Mouse (Mus musculus) CH12.LX (cell line): ENCODE measurements around the gene Chrd. TPM values are rescaled to one million over a fixed set of nuclear protein-coding genes. Genes with fewer than 3 reads are reported as not detected.
A peak's percentile ranks its signal among the peaks of the same experiment; 100 is the strongest.

ENCODE experiments used
- DNase-seq: peaks from one replicate; pipeline ENCODE4 v3.0.0-alpha.2; 2013; ENCODE audit errors: extremely low read depth
- H3K27ac ChIP-seq: 2 replicates; pipeline ENCODE4 v1.5.1; 2012; ENCODE audit warnings: low read depth, mild to moderate bottlenecking, control low read depth, moderate library complexity; ENCODE audit not compliant: insufficient read depth
- H3K27me3 ChIP-seq: replicated peaks from 2 replicates; pipeline ENCODE3; 2012; ENCODE audit warnings: inconsistent platforms
- H3K36me3 ChIP-seq, 2 experiments: replicated peaks in 1 of 2; 2 replicates each; pipeline versions ENCODE3 to v1.6.1; 2012; ENCODE audit warnings: inconsistent platforms in 1 of 2, low read length in 1 of 2, mild to moderate bottlenecking in 1 of 2, mixed read lengths in 1 of 2, moderate library complexity in 1 of 2; ENCODE audit not compliant: control insufficient read depth in 1 of 2, insufficient read depth in 1 of 2
- H3K4me1 ChIP-seq, 2 experiments: 2 replicates each; pipeline ENCODE4 v1.6.1; 2012; ENCODE audit warnings: inconsistent platforms in 1 of 2, moderate library complexity in 1 of 2; ENCODE audit not compliant: insufficient read depth in 2 of 2, control insufficient read depth in 1 of 2
- H3K4me2 ChIP-seq: 2 replicates; pipeline ENCODE4 v1.6.1; 2012; ENCODE audit warnings: low read depth, mild to moderate bottlenecking, control low read depth; ENCODE audit not compliant: poor library complexity, insufficient read depth, severe bottlenecking
- H3K4me3 ChIP-seq, 3 experiments: fragments of 150-350 bp in 1 of 3; sonication (generic) in 1 of 3; replicated peaks in 1 of 3; 2 replicates each; pipeline versions ENCODE3 to v1.5.1; 2011 to 2012; ENCODE audit warnings: low read depth in 2 of 3, low read length in 2 of 3, mild to moderate bottlenecking in 2 of 3, moderate library complexity in 2 of 3, control low read depth in 1 of 3, improper control_type of control experiment in 1 of 3, inconsistent platforms in 1 of 3, mixed read lengths in 1 of 3; ENCODE audit not compliant: poor library complexity in 1 of 3
- H3K79me2 ChIP-seq: replicated peaks from 2 replicates; pipeline ENCODE4 v1.6.1; 2012; ENCODE audit warnings: mild to moderate bottlenecking, moderate library complexity; ENCODE audit not compliant: control insufficient read depth, poor library complexity, insufficient read depth, severe bottlenecking; ENCODE audit errors: extremely low read depth
- H3K9ac ChIP-seq: 2 replicates; pipeline ENCODE4 v1.6.1; 2012; ENCODE audit warnings: low read depth, mild to moderate bottlenecking, control low read depth, moderate library complexity; ENCODE audit not compliant: insufficient read depth
- H3K9me3 ChIP-seq: replicated peaks from 2 replicates; pipeline ENCODE3; 2012; ENCODE audit warnings: low read length, inconsistent platforms, mixed read lengths
- BHLHE40 ChIP-seq: IDR thresholded peaks from 2 replicates; pipeline ENCODE4 v1.6.1; 2011; ENCODE audit warnings: mild to moderate bottlenecking, low read depth, low read length, improper control_type of control experiment
- CHD1 ChIP-seq: IDR thresholded peaks from 2 replicates; pipeline ENCODE4 v1.6.1; 2012; ENCODE audit warnings: low read depth, low read length, improper control_type of control experiment, inconsistent platforms
- CHD2 ChIP-seq: IDR thresholded peaks from 2 replicates; pipeline ENCODE4 v1.6.1; 2011; ENCODE audit warnings: low read length, improper control_type of control experiment
- CTCF ChIP-seq, 2 experiments: IDR thresholded peaks in 1 of 2; conservative IDR thresholded peaks in 1 of 2; 2 replicates each; pipeline ENCODE4 v1.5.1; 2011 to 2012; ENCODE audit warnings: low read depth in 2 of 2, low read length in 2 of 2, improper control_type of control experiment in 1 of 2, inconsistent platforms in 1 of 2, mild to moderate bottlenecking in 1 of 2, moderate library complexity in 1 of 2
- E2F4 ChIP-seq: IDR thresholded peaks from 2 replicates; pipeline ENCODE4 v1.6.1; 2011; ENCODE audit warnings: low read depth, low read length, improper control_type of control experiment; ENCODE audit not compliant: insufficient replicate concordance
- ELF1 ChIP-seq: IDR thresholded peaks from 2 replicates; pipeline ENCODE4 v1.6.1; 2014; ENCODE audit warnings: low read depth, mild to moderate bottlenecking, inconsistent platforms, low read length, improper control_type of control experiment
- ETS1 ChIP-seq: conservative IDR thresholded peaks from 2 replicates; pipeline ENCODE4 v1.6.1; 2012; ENCODE audit warnings: low read depth, mild to moderate bottlenecking, inconsistent platforms, low read length, improper control_type of control experiment, moderate library complexity
- IRF4 ChIP-seq: IDR thresholded peaks from 2 replicates; pipeline ENCODE4 v1.6.1; 2014; ENCODE audit warnings: low read depth, mild to moderate bottlenecking, inconsistent platforms, low read length, improper control_type of control experiment
- JUN ChIP-seq: IDR thresholded peaks from 2 replicates; pipeline ENCODE4 v1.6.1; 2011; ENCODE audit warnings: low read depth, mild to moderate bottlenecking, low read length, improper control_type of control experiment, moderate library complexity; ENCODE audit not compliant: insufficient read depth
- KAT2A ChIP-seq: IDR thresholded peaks from 2 replicates; pipeline ENCODE4 v1.6.1; 2012; ENCODE audit warnings: low read length, improper control_type of control experiment, inconsistent platforms; ENCODE audit not compliant: insufficient replicate concordance
- NRF1 ChIP-seq: IDR thresholded peaks from 2 replicates; pipeline ENCODE4 v1.6.1; 2014; ENCODE audit warnings: low read depth, mild to moderate bottlenecking, inconsistent platforms, low read length, improper control_type of control experiment, moderate library complexity
- POLR2AphosphoS2 ChIP-seq: IDR thresholded peaks from 2 replicates; pipeline ENCODE4 v1.6.1; 2011; ENCODE audit warnings: low read depth, low read length, improper control_type of control experiment
- RAD21 ChIP-seq: IDR thresholded peaks from 2 replicates; pipeline ENCODE4 v1.6.1; 2011; ENCODE audit warnings: low read depth, mild to moderate bottlenecking, low read length, improper control_type of control experiment, moderate library complexity
- SMC3 ChIP-seq: IDR thresholded peaks from 2 replicates; pipeline ENCODE4 v1.6.1; 2011; ENCODE audit warnings: low read depth, low read length, improper control_type of control experiment
- TBP ChIP-seq: conservative IDR thresholded peaks from 2 replicates; pipeline ENCODE4 v1.6.1; 2011; ENCODE audit warnings: low read depth, low read length, improper control_type of control experiment
- UBTF ChIP-seq: IDR thresholded peaks from 2 replicates; pipeline ENCODE4 v1.6.1; 2012; ENCODE audit warnings: low read depth, mild to moderate bottlenecking, inconsistent platforms, low read length, improper control_type of control experiment, moderate library complexity
- USF1 ChIP-seq: IDR thresholded peaks from 2 replicates; pipeline ENCODE4 v1.6.1; 2014; ENCODE audit warnings: low read depth, mild to moderate bottlenecking, inconsistent platforms, low read length, improper control_type of control experiment
- USF2 ChIP-seq: conservative IDR thresholded peaks from 2 replicates; pipeline ENCODE4 v1.6.1; 2011; ENCODE audit warnings: low read depth, low read length, improper control_type of control experiment
- ZMIZ1 ChIP-seq: IDR thresholded peaks from 2 replicates; pipeline ENCODE4 v1.6.1; 2012; ENCODE audit warnings: low read depth, mild to moderate bottlenecking, inconsistent platforms, low read length, improper control_type of control experiment
- ZNF384 ChIP-seq: IDR thresholded peaks from 2 replicates; pipeline ENCODE4 v1.6.1; 2012; ENCODE audit warnings: low read depth, low read length, improper control_type of control experiment, inconsistent platforms
- dilution Hi-C: fragments of 300-500 bp; cut with MboI; formaldehyde crosslinking; loops from 2 replicates; pipeline ENCODE4 v1.14.3; 2020; ENCODE audit warnings: low sequenced_read_pairs; ENCODE audit not compliant: extremely low pct_unique_long_range_greater_than_20kb, extremely low pct_ligation_motif_present
- in situ Hi-C: fragments of 300-500 bp; cut with MboI; formaldehyde crosslinking; loops from 3 replicates; pipeline ENCODE4 v1.14.3; 2019; ENCODE audit warnings: low sequenced_read_pairs, low pct_ligation_motif_present, low pct_unique_long_range_greater_than_20kb, mixed read lengths
- polyA plus RNA-seq: library from polyadenylated mRNA; unstranded; fragments of >175 nt; gene quantifications from 2 replicates; pipeline ENCODE4 v1.2.1, GENCODE M21; 2012; ENCODE audit warnings: low read depth; ENCODE audit not compliant: insufficient read length
- total RNA-seq, 2 experiments: library from RNA; depleted of rRNA; stranded (reverse); fragments of 300-350 nt in 1 of 2; fragments of >200 nt in 1 of 2; gene quantifications; 2 replicates each; pipeline ENCODE4 v1.2.3; 2012 to 2014

Gene Chrd
- total and polyA plus RNA-seq, 3 experiments = not detected

GRCm38 (mm10) chr16:20730293-20730711 lies 2.6 kb upstream of the Chrd start:
- TF ChIP-seq USF1 (no peak), BHLHE40 (no peak), JUN (no peak), RAD21 (no peak), NRF1 (no peak)
- no peak overlapping the region for H3K9ac ChIP-seq
- peaks cover 31% of the 10 kb centered on the region for H3K27me3 ChIP-seq
- peaks cover 0 to 6% of the 10 kb centered on the region in 2 experiments; a peak in 2 of 4 replicates for H3K4me1 ChIP-seq
- peaks cover 0 to under 1% of the 10 kb centered on the region in 2 experiments for H3K36me3 ChIP-seq
- in situ Hi-C loops = no loop called here
- H3K9me3 ChIP-seq = peaks cover 8% of the 10 kb centered on the region
- H3K4me3 ChIP-seq = peak overlapping the region in 2 of 3 experiments; percentile 2 to 32
- H3K79me2 ChIP-seq = no peaks in the 10 kb centered on the region
- no peak for DNase-seq
- H3K27ac ChIP-seq = no peak overlapping the region
- H3K4me2 ChIP-seq = no peak overlapping the region
- dilution Hi-C loops = no loop called here

- in situ Hi-C loops = no loop called here
- Histone ChIP-seq H3K9me3 (peaks cover 8% of the 10 kb centered on the region), H3K4me3 (no peak overlapping the region), H3K4me1 (peaks cover 2 to 6% of the 10 kb centered on the region in 2 experiments; a peak in 2 of 4 replicates), H3K27ac (no peak overlapping the region), H3K36me3 (no peaks in the 10 kb centered on the region), H3K9ac (no peak overlapping the region)
- TF ChIP-seq TBP (no peak), KAT2A (no peak), ETS1 (no peak), POLR2AphosphoS2 (no peak), SMC3 (no peak), UBTF (no peak), RAD21 (no peak), CTCF (conservative IDR thresholded peaks at IDR 0.05 in 1 of 2, IDR thresholded peaks at IDR 0.05 in 1 of 2; ENCODE audit: low read depth in 2 of 2, low read length in 2 of 2) (no peak), ZNF384 (no peak), ELF1 (no peak), CHD2 (no peak), ZMIZ1 (no peak), IRF4 (no peak), USF2 (no peak), USF1 (no peak), CHD1 (no peak), E2F4 (no peak)
- TF ChIP-seq, all 38 proteins: peak for 0
- H3K79me2 ChIP-seq = no peaks in the 10 kb centered on the region
- no peak for DNase-seq
- dilution Hi-C loops = no loop called here
- peaks cover 42% of the 10 kb centered on the region for H3K27me3 ChIP-seq
- H3K4me2 ChIP-seq = no peak overlapping the region
Observed at GRCm38 (mm10) chr16:20731688-20732087, 1.2 kb upstream of the Chrd start.
